Mouse (Mus musculus) E14TG2a.4 (cell line): ENCODE measurements at regions not wholly inside any gene's neighbourhood (a gene's known extent, or its start where the extent isn't known, plus 50 kb on each side); places are given as distances from the start of the nearest gene placed in this dataset.

ENCODE experiments used
- CTCF ChIP-seq: conservative IDR thresholded peaks from 2 replicates; pipeline ENCODE4 v1.5.1; 2014; ENCODE audit warnings: low read length
- NANOG ChIP-seq: IDR thresholded peaks from 2 replicates; pipeline ENCODE4 v1.6.1; 2014; ENCODE audit warnings: borderline replicate concordance, low read length, mixed read lengths
- POU5F1 ChIP-seq: IDR thresholded peaks from 2 replicates; pipeline ENCODE4 v1.6.1; 2014; ENCODE audit warnings: low read length, borderline replicate concordance

- TF ChIP-seq CTCF (no peak), POU5F1 (no peak), NANOG (no peak)
Measured at GRCm38 (mm10) chr13:94710574-94711172, 78.0 kb upstream of the Tbca start.
